Mouse (Mus musculus) left cerebral cortex, adult 2 months (tissue): ENCODE measurements around the gene Olfr520. TPM values are rescaled to one million over a fixed set of nuclear protein-coding genes. Genes with fewer than 3 reads are reported as not detected.
A peak's percentile ranks its signal among the peaks of the same experiment; 100 is the strongest.

Source experiments
- DNase-seq, 2 experiments: peaks; one replicate each; pipeline ENCODE4 v3.0.0; 2021 to 2022; ENCODE audit warnings: low spot score in 2 of 2, mixed read lengths in 1 of 2; ENCODE audit errors: extremely low spot score in 1 of 2
- H3K27ac ChIP-seq: fragments of 200-600 bp; 2 replicates; pipeline ENCODE4 v1.8.1; 2022
- H3K4me3 ChIP-seq: fragments of 200-600 bp; 2 replicates; pipeline ENCODE4 v1.8.1; 2022
- CTCF ChIP-seq: fragments of 200-600 bp; IDR thresholded peaks from 2 replicates; pipeline ENCODE4 v1.8.1; 2022; ENCODE audit warnings: antibody characterized with exemption, mild to moderate bottlenecking, moderate library complexity
- intact Hi-C: fragments of 180-260 bp; cut with DNase I; formaldehyde crosslinking; loops from one replicate; pipeline ENCODE4 v1.15.1; 2025
- total RNA-seq, 2 experiments: library from RNA; stranded (reverse); gene quantifications; 2 replicates each; pipeline ENCODE4 v1.2.3; 2021

Olfr520 gene
- total RNA-seq, 2 experiments from 2014 or later = not detected

DNA sequence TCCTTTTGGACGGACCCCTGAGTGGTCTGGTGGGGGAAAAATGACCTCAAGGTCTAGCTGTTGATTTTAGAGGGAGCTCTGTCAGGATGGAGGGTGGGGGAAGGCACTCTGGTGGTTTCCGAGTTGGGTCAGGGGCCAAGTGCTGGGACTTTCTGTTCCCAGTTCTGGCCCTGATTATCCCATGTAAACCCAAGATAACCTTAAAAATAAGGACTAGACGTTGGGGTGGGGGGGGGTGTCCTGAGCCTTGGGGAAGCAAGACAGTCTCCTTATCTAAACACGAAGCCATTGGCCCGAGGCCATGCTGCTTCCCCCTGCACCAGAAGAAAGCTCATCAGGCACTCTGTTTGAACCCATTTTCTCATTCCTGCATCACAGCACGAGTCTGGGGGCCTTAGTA is 27.9 kb upstream of the Olfr520 start:
- TF ChIP-seq CTCF = no peak
- Histone ChIP-seq H3K4me3 (no peak overlapping the region), H3K27ac (peak overlapping the region; percentile 34; the same call in 1 of the 2 replicates)
- no peak for DNase-seq
- intact Hi-C loops = no loop called here

DNA sequence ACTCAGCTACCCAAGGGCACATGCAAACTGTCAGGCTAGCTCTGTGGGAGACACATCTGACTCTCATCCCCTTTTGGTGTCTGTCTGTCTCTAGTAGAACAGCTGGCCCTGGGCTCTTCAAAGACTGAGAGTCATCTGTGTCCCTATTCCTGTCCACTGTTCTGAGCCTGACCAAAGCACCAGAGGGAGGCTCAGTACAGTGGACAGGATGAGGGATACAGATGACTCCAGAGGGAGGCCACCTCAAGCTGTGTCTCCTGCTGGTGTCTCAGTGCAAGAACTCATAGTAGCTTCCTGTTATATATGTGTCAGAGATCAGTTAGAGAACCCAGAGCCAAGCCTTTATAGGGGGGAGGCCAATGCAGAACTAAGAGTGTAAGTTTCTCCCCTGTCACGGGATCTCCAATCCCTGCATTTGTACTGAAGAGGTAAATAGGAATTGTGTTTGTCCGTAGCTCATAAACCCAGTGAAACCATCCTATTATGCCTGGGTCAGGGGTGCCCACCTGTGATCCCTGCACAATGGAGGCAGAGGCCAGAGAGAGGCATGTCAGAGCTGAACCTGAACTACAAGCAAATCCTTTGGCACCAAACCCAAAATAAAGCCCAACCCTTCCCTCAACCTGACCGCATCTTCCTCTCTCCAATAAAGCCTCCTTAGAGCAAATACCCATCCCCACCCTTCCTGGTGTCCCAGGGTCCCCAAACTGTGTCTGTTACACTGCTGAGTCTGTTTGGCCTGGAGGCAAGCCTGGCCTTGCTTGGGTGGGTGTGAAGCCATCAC is 25.1 kb upstream of the Olfr520 start:
- H3K4me3 ChIP-seq = peak overlapping the region; percentile 22; the same call in 1 of the 2 replicates
- peak overlapping the region; percentile 71 for H3K27ac ChIP-seq
- TF ChIP-seq CTCF = no peak
- intact Hi-C loops = loop anchor here (5.0 kb wide), 2 partner anchors 33 to 208 kb away; no protein-coding TSS in a partner anchor
- DNase-seq = no peak

DNA sequence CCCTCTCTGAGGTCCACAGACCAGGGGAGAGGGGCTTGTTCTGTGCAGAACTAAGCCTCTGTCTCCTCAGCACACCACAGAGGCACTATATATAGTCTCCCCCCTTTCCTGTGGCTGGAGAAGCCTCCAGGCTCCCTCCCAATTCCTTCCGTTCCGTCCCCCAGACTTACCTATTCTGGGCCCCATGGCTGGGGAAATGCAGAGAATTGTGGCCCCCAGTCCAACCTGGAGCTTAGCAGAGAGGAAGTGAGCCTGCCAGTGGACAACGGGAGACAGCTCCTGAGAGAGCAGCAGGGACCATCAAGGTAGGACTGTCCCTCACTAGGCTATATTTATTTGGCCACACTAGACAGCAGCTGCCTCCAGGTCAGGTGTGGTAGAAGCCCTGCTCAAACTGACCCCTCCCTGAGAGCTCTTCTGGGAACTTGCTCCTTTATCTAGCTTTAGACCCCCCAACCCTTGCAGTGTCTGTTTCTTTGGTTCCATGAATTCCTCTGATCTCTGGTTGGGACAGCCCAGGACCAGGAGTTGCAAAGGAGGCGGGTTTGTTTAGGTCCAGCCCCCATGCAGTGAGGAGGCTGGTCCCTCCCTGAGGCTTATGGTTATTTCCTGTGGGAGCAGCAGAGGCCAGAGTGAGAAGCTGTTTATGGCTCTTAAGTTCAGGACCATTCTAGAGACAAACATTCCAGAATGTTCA is 23.6 kb upstream of the Olfr520 start:
- no peak for TF ChIP-seq CTCF
- no peak for DNase-seq
- Histone ChIP-seq H3K27ac (peak overlapping the region; percentile 71), H3K4me3 (peak overlapping the region; percentile 40)
- intact Hi-C loops = loop anchor here (2.0 to 5.0 kb wide), 3 partner anchors 20 to 209 kb away; no protein-coding TSS in a partner anchor

DNA sequence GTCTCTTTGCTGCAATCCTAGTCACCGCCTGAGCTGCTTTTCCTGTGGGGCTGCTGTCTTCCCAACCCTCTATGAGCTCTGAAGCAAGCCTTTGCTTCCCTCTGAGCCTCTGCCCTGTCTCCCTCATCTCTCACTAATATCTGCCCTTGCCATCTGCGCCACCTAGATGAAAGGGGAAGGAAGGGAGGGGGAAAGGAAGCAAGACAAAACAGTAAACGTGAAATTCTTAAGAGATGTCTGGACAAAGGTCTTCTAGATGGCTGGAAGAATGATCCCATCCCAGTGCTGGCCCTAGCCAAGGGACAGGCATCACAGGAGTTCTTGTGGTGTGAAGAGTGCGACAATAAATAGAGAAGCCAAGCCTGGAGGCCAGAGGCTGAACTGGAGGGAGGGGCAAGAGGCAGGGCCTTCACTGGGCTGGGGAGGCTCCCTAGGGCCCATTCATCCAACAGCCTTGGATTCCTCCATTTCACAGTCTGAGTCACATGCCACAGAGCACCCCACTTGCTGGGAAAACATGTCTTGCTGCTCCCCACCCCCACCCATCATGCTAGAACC is 23.0 kb upstream of the Olfr520 start:
- Histone ChIP-seq H3K27ac (peak overlapping the region; percentile 71), H3K4me3 (no peak overlapping the region)
- intact Hi-C loops = loop anchor here (2.0 to 5.0 kb wide), 3 partner anchors 20 to 210 kb away; no protein-coding TSS in a partner anchor
- DNase-seq = no peak
- TF ChIP-seq CTCF = no peak

DNA sequence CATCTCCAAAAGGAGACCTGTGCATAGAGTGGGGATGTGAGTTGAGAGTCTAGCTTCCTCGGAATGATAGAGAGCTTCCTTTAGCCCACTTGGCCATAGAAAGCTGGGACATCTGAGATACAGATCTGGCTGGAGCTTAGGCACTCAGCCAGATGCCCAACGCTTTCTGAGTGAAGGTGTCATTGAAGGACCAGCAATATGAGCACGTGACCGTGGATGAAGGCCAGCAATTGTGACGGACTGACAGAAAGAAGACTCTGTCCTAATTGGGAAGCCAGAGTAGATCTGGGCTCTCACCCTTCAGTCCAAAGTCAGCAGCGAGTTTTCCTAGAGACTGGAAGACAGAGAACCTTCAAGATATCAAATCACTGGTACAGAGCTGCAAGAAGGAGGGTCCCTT is 22.4 kb upstream of the Olfr520 start:
- H3K27ac ChIP-seq = peak overlapping the region; percentile 65; the same call in 1 of the 2 replicates
- intact Hi-C loops = loop anchor here (2.0 to 5.0 kb wide), 4 partner anchors 21 to 210 kb away; no protein-coding TSS in a partner anchor
- DNase-seq = no peak

DNA sequence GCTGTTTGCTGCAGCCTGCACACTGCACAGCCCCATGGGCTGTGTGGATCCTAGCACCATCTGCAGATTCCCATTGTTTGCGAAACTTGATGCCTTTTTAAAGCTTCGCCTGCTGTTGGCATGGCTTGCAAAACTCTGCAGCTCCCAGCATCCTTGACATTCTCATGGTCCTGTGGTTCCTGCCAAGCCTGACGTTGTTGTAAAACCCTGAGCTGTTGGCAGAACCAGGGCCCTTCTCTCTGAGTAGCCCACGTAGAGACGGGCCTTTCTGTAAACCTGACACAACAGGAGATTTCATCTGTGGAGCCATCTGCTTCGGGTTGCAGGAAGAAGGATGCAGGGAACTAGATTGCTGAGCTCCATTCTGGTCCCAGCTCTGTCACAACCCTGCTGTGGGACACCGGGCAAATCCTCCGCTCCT is 21.8 kb upstream of the Olfr520 start:
- TF ChIP-seq CTCF = no peak
- peak; percentile 42 to 54 for DNase-seq
- H3K4me3 ChIP-seq = no peak overlapping the region
- intact Hi-C loops = loop anchor here (2.0 to 5.0 kb wide), 3 partner anchors 36 to 211 kb away; no protein-coding TSS in a partner anchor
- peak overlapping the region; percentile 65 for H3K27ac ChIP-seq

More for the DNA sequence above, 22.4 kb upstream of the Olfr520 start:
- no peak for TF ChIP-seq CTCF
- no peak overlapping the region for H3K4me3 ChIP-seq

DNA sequence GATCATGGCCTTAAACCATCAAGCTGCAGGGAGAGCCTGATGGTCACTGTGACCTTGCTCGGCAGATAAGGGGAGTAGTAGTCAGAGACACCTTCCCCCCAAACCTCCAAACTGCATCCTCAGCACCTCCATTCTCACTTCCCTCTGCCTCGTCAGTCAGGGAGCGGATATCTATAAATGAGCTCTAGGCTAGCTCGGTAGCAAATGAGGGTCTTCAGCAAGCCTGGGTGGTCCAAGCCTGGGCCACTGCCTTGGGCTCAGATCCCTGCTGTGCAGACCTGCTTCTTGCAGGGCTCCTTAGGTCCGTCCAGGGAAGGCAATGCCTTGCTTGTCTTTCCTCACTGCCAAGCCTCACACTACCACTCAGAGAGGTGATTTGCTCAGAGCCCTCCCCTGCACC is 21.3 kb upstream of the Olfr520 start:
- TF ChIP-seq CTCF = no peak
- Histone ChIP-seq H3K4me3 (no peak overlapping the region), H3K27ac (peak overlapping the region; percentile 59)
- DNase-seq = no peak
- intact Hi-C loops = loop anchor here (2.0 to 5.0 kb wide), 3 partner anchors 36 to 211 kb away; no protein-coding TSS in a partner anchor

DNA sequence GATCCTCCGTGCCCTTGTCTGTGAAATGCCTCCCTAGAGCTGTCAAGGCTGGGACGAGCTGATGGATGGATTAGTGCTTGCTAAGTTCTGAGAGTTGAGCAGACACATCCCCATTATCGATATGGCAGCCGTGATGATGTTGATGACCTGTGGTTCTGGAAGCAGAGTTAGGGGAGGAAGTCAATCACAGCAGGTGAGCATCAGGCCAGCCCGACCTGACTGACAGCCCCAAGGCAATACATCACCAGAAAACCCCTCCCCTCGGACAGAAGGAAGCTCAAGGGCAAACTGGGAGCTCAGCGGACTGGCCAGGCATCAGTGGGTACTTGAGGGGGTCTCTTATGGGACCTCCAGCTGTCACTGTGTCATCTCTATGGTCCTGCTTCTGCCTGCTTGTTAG is 20.1 kb upstream of the Olfr520 start:
- TF ChIP-seq CTCF = no peak
- no peak for DNase-seq
- H3K27ac ChIP-seq = no peak overlapping the region
- intact Hi-C loops = loop anchor here (1.0 to 5.0 kb wide), 5 partner anchors 38 to 213 kb away; no protein-coding TSS in a partner anchor
- H3K4me3 ChIP-seq = no peak overlapping the region

DNA sequence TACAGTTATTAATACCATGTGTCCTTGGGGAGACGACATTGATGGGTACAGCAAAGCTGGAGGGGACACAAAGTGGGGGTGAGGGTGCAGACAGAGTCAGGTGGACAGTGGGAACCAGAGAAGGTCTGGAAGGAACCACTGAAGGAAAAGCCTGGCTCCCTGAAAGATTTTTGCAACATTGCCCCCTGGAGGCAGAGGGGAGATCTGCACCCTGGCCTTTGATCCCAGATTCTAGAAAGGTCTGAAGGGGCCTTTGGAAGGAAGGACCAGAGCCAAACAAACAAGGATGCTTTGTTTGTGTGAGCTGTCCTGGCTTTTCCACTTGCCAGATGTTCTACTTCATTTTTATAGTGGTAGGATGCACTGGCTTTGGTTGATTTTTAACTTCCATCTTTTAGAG is 19.6 kb upstream of the Olfr520 start:
- peak; percentile 95 for TF ChIP-seq CTCF
- H3K4me3 ChIP-seq = no peak overlapping the region
- peak; percentile 41 to 47 for DNase-seq
- intact Hi-C loops = loop anchor here (1.0 to 2.0 kb wide), 2 partner anchors 51 to 92 kb away; no protein-coding TSS in a partner anchor
- no peak overlapping the region for H3K27ac ChIP-seq

DNA sequence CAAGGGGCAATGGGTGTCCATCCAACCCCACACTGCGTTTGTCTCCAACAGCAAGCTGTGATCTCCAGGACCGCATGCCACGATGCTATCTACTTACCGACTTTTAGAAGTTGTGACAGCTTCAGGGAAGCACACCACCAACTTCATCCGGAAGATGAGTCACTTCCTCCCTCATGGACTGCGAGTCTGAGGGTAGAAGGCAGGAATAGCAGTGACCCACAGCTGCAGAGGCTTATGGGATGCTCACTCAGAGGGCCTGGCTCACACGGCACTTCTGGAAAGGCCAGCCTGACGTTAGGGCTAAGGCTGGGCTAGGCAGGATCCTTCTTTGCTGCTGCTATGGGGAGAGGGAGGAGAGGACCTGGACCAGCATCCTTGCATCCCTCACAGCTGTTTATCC is 18.9 kb upstream of the Olfr520 start, which contains the start of gene Slco2b1:
TSS of gene Slco2b1 (minus strand) at position 175 of the 400 bp plus-strand sequence.
- intact Hi-C loops = loop anchor here (2.0 kb wide), 1 partner anchor 92 kb away; no protein-coding TSS in a partner anchor
- DNase-seq = no peak
- no peak within 1 kb of the TSS for H3K27ac ChIP-seq
- TF ChIP-seq CTCF = no peak
- H3K4me3 ChIP-seq = no peak within 1 kb of the TSS

DNA sequence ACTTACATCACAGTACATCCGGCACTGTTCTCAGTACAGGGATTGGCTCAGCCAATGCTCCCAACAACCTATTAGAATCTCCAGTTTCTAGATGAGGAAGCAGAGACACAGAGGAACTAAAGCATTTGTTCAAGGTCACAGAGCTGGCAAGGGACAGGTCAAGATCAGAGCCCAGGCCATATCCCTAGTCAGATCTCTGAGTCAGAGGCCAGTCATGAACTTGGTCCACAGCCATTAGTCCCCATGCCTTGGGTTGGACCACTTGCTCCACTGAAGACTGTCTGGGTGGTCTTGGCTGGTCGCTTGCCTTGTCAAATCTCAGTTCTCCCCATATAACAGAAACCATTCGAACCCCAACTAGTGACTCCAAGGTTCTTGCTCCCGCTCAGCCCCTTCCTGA is 17.6 kb upstream of the Olfr520 start:
- intact Hi-C loops = no loop called here
- H3K4me3 ChIP-seq = no peak overlapping the region
- no peak overlapping the region for H3K27ac ChIP-seq
- DNase-seq = no peak
- TF ChIP-seq CTCF = no peak

DNA sequence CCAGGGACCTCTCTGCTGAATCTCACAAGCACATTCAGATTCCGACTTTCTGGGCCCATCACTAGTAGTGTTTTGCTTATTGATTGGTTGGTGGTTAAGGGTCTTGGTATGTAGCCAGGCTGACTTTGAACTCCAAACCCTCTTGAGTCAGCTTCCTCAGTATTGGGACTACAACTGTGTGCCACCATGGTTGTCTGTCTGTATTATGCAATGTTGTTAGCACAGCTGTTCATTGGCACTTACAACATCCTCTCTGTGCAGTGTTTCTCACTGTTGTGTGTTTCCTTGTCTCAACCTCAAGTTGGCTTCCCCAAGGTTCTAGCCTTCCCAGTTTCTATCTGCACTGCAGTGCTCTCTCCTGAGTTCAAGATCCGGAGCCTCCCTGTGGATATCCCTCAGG is 13.5 kb upstream of the Olfr520 start:
- no peak overlapping the region for H3K4me3 ChIP-seq
- TF ChIP-seq CTCF = no peak
- H3K27ac ChIP-seq = no peak overlapping the region
- DNase-seq = no peak
- intact Hi-C loops = no loop called here
